Mouse (Mus musculus): Measurements from ENCODE around the gene Ksr2.
"Not testable (repeated sequence)": the region's sequence is repeated elsewhere in the genome, so short reads cannot be mapped to it uniquely, and the experiment has no call there.

Ksr2 gene

GRCm38 (mm10) chr5:117413507-117414501 is at the start of gene Ksr2:
Gene Ksr2, plus strand, starts transcription at chr5:117414000.
- peak; percentile 35 for DNase-seq

DNA sequence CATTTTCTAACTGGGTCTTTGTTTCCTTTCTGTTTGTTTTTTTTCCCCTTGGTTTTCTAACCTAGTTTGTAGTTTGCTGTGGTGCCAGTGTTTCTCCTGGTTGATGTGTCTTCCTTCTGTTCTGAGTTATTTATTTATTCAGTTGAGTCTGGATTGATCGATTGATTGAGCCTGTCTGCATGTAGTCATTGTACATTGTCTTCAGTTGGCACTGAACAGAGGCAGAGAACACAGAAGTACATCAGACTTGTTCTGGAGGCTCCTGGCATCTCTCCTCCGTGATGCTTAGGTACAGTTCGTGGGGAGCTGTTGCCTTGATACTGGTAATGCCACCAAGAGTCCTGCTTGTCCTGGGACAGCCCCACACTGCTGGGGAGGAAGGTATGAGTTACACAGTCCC is 49.0 kb upstream of the Ksr2 start:
- DNase-seq = no peak

DNA sequence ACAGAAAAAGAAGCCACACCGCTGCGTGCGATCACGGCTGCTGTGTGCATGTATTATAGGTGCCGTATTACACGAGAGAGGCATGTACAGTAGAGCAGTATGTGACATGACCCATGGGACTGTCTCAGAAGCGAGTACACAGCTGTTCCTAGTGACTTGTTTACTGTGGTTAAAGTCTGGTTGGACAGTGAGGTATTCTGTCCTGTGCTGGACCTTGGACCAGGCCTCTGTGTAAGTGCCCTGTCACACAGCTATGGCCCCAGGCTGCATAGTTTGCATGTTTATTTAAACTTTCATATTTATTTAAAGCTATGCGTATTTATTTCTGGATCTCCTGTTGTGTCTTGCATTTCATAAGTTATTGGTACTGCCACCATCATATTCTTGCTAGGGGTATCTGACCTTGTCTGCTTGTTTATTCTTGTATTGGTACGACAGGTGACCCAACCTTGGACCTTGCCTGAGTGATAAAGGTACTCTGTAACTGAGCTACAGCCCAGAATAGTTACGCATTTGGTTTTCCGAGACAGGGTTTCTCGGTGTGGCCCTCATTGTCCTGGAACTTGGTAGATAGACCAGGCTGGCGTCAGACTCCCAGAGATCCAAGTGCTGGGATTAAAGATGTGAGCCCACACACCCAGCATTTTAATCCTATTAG is 47.8 kb upstream of the Ksr2 start:
- DNase-seq = no peak

GRCm38 (mm10) chr5:117367206-117367605 is 46.6 kb upstream of the Ksr2 start:
- DNase-seq = no peak

DNA sequence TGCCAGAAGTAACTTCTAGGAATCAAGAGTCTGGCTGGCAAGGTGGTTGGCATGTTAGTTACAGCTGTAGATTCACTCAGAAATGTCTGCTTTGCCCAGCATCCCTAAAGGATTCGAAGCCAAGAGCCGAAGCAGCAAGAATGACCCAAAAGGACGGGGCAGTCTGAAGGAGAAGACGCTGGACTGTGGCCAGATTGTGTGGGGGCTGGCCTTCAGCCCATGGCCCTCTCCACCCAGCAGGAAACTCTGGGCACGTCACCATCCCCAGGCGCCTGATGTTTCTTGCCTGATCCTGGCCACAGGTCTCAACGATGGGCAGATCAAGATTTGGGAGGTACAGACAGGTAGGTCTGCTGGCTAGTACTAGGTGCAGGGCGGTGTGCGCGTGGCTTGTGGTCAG is 43.2 kb upstream of the Ksr2 start:
- peak; percentile 46 for DNase-seq

DNA sequence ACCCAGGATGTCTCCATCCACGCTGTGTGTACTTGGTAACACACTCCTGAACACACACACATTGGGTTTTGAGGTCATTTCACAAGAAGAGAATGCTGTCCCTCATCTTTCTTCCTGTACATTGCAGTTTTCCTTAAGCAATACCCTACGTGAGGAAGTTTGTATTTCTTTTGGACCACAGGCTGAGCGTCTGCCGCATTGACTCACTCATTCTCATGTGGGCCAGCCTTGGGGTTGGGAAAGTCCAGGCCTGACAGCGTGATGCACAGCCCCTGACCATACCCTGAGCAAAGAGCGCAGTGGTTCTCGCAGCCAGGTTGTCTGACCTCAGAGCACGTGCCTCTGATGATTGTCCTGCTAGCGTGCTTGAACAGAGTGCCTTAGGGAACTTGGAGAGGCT is 40.4 kb upstream of the Ksr2 start:
- no peak for DNase-seq

- DNase-seq = no peak
Observed at GRCm38 (mm10) chr5:117374372-117375049, 39.3 kb upstream of the Ksr2 start.

GRCm38 (mm10) chr5:117376331-117376761 is 37.5 kb upstream of the Ksr2 start:
- no peak for DNase-seq

GRCm38 (mm10) chr5:117377731-117378130 is 36.1 kb upstream of the Ksr2 start:
- DNase-seq = not testable (repeated sequence)

DNA sequence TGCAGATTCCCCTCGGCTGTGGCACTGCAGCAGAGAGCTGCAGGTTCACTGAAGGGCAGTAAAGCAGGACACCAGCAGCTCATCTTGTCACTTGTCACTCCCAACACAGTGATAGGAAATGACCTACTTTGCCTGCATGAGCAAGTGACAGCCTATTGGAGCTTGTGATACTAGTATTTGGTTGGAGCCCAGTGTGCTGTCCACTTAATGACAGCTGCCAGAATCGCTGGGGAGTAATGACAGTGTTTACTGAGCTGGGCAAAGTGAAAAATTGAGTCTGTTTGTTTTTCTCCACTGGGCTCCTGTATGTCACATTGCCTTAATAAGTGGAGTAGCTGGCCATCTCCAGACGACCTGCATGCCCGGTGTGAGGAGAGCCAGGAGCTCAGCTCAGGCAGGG is 33.6 kb upstream of the Ksr2 start:
- no peak for DNase-seq

DNA sequence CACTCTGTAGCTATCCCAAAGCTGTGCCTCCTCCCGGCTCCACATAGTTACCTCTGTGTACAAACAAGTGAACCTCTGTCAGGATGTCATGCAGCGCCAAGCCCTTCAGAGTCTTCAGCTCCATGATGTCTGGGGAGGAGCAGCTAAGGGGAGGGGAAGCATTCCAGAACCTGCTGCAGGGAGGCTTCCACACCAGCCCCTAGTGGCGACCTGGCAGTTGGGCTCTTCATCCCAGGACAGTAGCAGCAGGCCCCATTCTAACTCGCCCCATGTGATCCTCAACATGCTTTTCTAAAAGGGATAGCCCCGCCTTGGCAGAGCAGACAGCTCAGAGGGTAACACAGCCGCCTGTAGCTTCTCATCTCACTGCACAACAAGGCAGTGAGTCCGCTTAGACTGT is 32.0 kb upstream of the Ksr2 start:
- DNase-seq = no peak

DNA sequence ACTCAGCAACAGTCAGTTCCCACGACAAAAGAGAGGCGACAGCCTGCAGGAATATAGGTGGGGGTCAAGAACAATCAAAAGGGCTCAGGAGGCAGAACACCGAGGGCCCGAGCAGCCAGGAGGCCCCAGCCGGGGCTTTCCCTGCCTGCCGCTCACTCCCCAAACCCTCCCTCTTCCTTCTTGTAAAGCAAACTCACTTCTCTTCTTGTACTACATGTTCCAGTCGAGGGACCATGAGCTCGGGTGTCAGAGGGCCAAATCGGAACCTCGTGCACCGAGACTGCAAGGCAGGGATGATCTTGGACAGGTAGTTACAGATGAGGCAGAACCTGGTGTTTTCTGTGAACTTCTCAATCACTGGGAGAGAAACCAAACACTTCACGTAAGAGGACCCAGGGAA is 30.6 kb upstream of the Ksr2 start:
- DNase-seq = no peak

GRCm38 (mm10) chr5:117388296-117388751 is 25.5 kb upstream of the Ksr2 start:
- peak; percentile 68 for DNase-seq

GRCm38 (mm10) chr5:117388877-117389276 is 24.9 kb upstream of the Ksr2 start, which contains the start of gene Rfc5:
Gene Rfc5, minus strand, starts transcription at chr5:117389047.
- peak; percentile 98 for DNase-seq

DNA sequence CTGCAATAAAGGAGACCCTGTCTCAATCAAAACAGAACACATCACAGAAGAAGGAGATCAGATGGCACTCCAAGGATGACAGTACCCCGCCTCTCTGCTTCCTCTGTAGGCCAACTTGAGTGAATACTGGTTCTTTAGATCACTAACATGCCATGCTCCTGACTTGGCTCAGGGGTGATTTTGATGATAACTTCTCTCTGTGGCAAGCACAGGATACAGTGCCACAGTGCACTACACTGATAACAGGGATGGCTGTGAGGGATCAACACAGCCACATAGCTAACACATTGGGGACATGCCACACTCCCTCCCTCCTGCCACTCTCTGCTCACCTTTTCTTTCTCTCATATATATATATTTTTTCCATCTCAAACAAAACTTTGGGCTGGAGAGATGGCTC is 22.9 kb upstream of the Ksr2 start:
- DNase-seq = no peak

- no peak for DNase-seq
Observed at GRCm38 (mm10) chr5:117395834-117396233, 18.0 kb upstream of the Ksr2 start.

DNA sequence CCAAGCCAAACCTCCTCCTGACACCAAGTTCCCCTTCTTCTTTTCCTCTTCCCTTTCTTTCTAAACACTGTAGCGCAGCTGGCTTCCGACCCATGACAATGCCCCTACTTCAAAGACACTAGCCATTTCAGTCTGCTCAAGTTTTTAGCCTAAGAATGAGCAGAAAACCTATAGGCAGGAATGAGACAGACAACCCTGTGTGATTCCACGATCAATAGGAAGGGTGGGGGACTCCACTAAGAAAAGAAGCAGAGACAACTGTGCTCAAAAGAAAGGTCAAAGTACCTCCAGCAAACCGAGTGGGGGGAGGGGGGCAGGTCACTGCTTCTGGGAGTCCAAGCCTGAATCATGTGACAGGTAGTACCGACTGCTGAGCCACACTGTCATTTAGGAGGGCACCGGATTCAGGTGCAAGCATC is 17.2 kb upstream of the Ksr2 start:
- no peak for DNase-seq

GRCm38 (mm10) chr5:117397371-117397770 is 16.4 kb upstream of the Ksr2 start:
- DNase-seq = no peak

DNA sequence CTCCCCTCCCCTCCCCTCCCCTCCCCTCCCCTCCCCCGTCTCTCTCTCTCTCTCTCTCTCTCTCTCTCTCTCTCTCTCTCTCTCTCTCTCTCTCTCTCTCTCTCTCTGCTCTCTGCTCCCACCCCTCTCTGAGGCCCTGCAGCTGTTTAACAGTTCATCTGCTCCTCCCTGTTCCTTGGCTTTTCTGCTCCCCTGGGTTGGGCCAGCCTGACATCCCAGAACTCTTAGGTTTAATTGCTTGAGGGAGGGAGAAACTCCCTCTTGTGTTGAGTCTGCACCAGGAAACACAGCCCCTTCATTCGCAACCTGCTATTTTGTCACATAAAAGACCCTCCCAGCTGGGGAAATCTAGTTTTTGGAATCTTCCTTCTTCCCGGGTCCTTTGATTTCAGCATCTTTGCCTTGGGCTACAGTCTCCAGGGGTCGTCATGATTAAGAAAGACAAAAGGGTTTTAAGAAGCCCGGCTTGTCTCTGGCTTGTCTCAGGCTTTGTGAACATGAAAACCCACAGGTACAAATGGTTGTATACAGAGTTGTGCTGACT is 15.7 kb upstream of the Ksr2 start:
- DNase-seq = peak; percentile 29

DNA sequence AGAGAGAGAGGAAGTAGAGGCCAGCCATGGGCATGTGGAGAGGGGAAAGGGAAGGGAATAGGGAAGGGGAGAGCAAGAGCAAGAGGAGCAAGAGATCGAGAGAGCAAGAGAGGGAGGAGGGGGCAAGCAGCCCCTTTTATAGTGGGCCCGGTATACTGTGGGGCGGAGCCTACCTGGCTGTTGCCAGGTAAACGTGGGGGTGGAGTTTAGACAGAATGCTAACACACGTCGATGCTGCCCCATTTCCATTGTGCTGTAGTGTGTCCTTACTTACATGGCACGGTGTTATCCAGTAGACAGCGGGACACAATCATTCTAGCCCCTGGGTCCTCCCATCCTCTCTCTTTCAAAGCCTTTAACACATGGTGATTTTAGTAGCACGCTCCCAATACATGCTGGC is 14.5 kb upstream of the Ksr2 start:
- no peak for DNase-seq

DNA sequence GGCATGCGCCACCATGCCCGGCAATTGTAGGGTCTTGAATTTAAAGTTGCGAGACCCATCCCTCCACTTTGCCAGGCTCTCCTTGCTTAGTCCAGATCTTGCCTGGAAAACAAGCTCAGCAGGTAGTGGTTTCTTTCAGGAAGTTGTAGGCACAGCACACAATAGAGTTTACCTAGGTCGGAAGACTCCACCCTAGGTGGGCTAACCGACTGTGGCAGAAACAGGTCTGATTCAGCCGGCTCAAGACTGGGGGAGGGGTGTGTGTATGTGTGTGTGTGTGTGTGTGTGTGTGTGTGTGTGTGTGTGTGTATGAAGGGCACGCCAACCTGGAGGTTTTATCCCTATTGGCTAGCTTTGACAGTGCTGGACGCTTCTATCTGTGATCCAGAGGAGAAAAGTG is 10.2 kb upstream of the Ksr2 start:
- DNase-seq = no peak

DNA sequence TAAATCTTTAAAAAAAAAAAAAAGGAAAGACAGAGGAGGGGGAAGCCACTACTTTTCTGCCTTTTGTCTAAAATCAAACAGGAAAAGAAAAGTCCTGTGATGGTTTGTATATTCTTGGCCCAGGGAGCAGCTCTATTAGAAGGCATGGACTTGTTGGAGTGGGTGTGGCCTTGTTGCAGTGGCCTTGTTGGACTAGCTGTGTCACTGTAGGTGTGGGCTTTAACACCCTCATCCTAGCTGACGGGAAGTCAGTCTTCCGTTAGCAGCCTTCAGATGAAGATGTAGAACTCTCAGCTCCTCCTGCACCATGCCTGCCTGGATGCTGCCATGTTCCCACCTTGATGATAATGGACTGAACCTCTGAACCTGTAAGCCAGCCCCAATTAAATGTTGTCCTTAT is 9.1 kb upstream of the Ksr2 start:
- DNase-seq = not testable (repeated sequence)

DNA sequence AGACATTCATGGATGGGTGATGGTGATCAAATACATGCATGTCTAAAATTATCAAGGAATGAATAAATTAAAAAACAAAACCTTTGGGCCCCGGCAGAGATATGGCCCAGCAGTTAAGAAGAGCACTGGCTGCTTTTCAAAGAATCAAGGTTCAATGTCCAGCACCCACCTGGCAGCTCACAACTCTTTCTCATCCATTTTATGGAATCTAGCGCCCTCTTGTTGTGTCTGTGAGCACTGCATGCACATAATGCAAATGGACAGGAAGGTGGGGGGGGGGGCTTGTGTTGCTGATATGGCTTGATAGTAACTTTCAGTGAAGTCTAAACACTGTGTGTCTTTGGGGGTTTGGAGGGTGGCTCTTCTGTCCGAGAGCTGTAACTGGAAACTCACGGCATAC is 5.6 kb upstream of the Ksr2 start:
- DNase-seq = peak; percentile 28

Data from lung, postnatal 10 days (tissue).